Mouse (Mus musculus) brain, adult 2 months (tissue): ENCODE measurements at regions not wholly inside any gene's neighbourhood (a gene's known extent, or its start where the extent isn't known, plus 50 kb on each side); places are given as distances from the start of the nearest gene placed in this dataset.
A peak's percentile ranks its signal among the peaks of the same experiment; 100 is the strongest.

Experiments
- DNase-seq: peaks from one replicate; pipeline ENCODE4 v3.0.0; 2011; ENCODE audit warnings: low read depth, low spot score

DNA sequence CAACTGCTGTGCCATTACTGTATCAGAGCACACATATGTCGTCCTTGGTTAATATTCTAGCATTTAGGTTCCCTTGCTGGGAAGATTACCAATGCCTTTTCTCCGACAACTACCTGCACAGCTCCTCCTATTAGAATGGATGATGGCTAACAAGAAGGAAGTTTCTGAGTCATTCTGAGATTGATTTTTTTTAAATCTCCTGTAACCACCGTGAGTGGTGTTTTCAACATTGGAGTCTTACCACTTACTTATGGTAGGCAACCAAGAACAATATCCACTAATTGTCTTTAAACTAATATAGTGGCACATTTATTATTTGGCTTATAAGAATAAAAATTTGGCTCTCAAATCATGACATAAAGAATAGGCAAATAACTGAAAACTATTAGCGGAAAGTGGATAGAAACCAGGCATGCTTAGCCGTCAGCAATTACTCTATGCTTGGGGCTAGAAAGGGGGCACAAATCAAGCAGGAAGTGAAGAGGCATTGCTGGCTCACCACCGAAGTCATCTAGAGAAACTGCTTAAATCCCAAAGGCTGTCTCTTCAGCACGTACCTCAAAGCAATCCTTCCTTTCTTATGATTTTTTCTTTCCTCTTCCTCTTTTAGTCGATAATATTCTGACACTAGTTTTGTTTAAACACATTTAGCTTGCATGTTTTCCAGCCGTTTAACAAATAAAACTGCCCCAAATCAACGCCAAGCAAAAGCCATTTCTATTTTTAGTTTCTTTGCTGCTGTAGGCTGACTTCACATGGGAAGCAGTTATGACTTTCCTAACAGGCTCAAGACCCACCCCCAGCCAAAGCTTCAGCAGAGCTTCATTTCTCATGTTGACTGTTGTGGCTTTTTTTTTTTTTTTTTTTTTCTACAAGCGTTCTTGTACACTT lies 484.8 kb upstream of the Gm7489 start:
- DNase-seq: peak; percentile 7

DNA sequence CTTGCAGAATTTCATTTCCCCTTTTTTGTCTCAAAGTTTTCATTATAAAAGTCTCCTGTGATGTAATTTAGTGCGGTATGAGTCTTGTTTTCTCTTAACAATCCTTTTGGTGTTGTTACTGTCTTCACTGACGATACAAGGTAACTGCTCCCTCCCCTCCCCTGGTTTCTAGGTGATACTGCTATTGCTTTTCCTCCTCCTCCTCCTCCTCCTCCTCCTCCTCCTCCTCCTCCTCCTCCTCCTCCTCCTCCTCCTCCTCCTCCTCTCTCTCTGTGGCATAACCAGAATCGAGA lies 484.2 kb upstream of the Gm7489 start:
- DNase-seq: no peak
